Mouse (Mus musculus): ENCODE measurements around the gene Cd19. TPM values are rescaled to one million over a fixed set of nuclear protein-coding genes. Genes with fewer than 3 reads are reported as not detected.

Cd19 gene
- polyA plus RNA-seq, 1 experiment from 2014 or later, result not detected

- Histone ChIP-seq H3K27ac (ENCODE audit: low read depth, low read length) (no peak overlapping the region), H3K4me3 (ENCODE audit: low read depth, low read length) (no peak overlapping the region), H3K9ac (ENCODE audit: low read length) (no peak overlapping the region), H3K4me1 (ENCODE audit: control insufficient read depth, insufficient read depth, low read length) (no peaks in the 10 kb centered on the region), H3K4me2 (no peak overlapping the region), H3K9me3 (ENCODE audit: control insufficient read depth, low read length) (no peaks in the 10 kb centered on the region), H3K36me3 (ENCODE audit: control insufficient read depth, insufficient read depth, low read length) (no peaks in the 10 kb centered on the region), H3K27me3 (ENCODE audit: control insufficient read depth, insufficient read depth, low read length) (no peaks in the 10 kb centered on the region)
- ATAC-seq (ENCODE audit: low FRiP score), result no peak
- no peak for DNase-seq (ENCODE audit: low spot score, missing footprints)
- WGBS, result 88% methylated on average over 17 of the region's 17 CpGs
These were observed 41.9 kb upstream of the Cd19 start for GRCm38 (mm10) chr7:126456382-126457266.

- H3K4me2 ChIP-seq, result no peak overlapping the region
- no peak for DNase-seq (ENCODE audit: low spot score, missing footprints)
- H3K9me3 ChIP-seq (ENCODE audit: control insufficient read depth, low read length), result no peaks in the 10 kb centered on the region
- no peak overlapping the region for H3K27ac ChIP-seq (ENCODE audit: low read depth, low read length)
- no peak for ATAC-seq (ENCODE audit: low FRiP score)
- H3K4me3 ChIP-seq (ENCODE audit: low read depth, low read length), result no peak overlapping the region
- no peaks in the 10 kb centered on the region for H3K27me3 ChIP-seq (ENCODE audit: control insufficient read depth, insufficient read depth, low read length)
- 84% methylated on average over 2 of the region's 2 CpGs for WGBS
- no peaks in the 10 kb centered on the region for H3K36me3 ChIP-seq (ENCODE audit: control insufficient read depth, insufficient read depth, low read length)
- H3K9ac ChIP-seq (ENCODE audit: low read length), result no peak overlapping the region
- H3K4me1 ChIP-seq (ENCODE audit: control insufficient read depth, insufficient read depth, low read length), result no peaks in the 10 kb centered on the region
These were observed 40.6 kb upstream of the Cd19 start for GRCm38 (mm10) chr7:126455242-126455641.

GRCm38 (mm10) chr7:126453861-126454260 is 39.2 kb upstream of the Cd19 start:
- H3K36me3 ChIP-seq (ENCODE audit: control insufficient read depth, insufficient read depth, low read length), result no peaks in the 10 kb centered on the region
- H3K9ac ChIP-seq (ENCODE audit: low read length), result no peak overlapping the region
- H3K4me1 ChIP-seq (ENCODE audit: control insufficient read depth, insufficient read depth, low read length), result no peaks in the 10 kb centered on the region
- no peak for ATAC-seq (ENCODE audit: low FRiP score)
- 86% methylated on average over 7 of the region's 7 CpGs for WGBS
- H3K4me2 ChIP-seq, result no peak overlapping the region
- no peaks in the 10 kb centered on the region for H3K27me3 ChIP-seq (ENCODE audit: control insufficient read depth, insufficient read depth, low read length)
- no peak for DNase-seq (ENCODE audit: low spot score, missing footprints)
- no peaks in the 10 kb centered on the region for H3K9me3 ChIP-seq (ENCODE audit: control insufficient read depth, low read length)
- no peak overlapping the region for H3K27ac ChIP-seq (ENCODE audit: low read depth, low read length)
- H3K4me3 ChIP-seq (ENCODE audit: low read depth, low read length), result no peak overlapping the region

- H3K36me3 ChIP-seq (ENCODE audit: control insufficient read depth, insufficient read depth, low read length), result no peaks in the 10 kb centered on the region
- no peaks in the 10 kb centered on the region for H3K9me3 ChIP-seq (ENCODE audit: control insufficient read depth, low read length)
- H3K4me3 ChIP-seq (ENCODE audit: low read depth, low read length), result no peak overlapping the region
- no peak for DNase-seq (ENCODE audit: low spot score, missing footprints)
- H3K27ac ChIP-seq (ENCODE audit: low read depth, low read length), result no peak overlapping the region
- H3K27me3 ChIP-seq (ENCODE audit: control insufficient read depth, insufficient read depth, low read length), result no peaks in the 10 kb centered on the region
- 86% methylated on average over 3 of the region's 3 CpGs for WGBS
- ATAC-seq (ENCODE audit: low FRiP score), result no peak
- H3K4me1 ChIP-seq (ENCODE audit: control insufficient read depth, insufficient read depth, low read length), result no peaks in the 10 kb centered on the region
- no peak overlapping the region for H3K9ac ChIP-seq (ENCODE audit: low read length)
- no peak overlapping the region for H3K4me2 ChIP-seq
These were observed 37.6 kb upstream of the Cd19 start for GRCm38 (mm10) chr7:126452244-126452643.

GRCm38 (mm10) chr7:126450641-126451040 is 36.0 kb upstream of the Cd19 start:
- Histone ChIP-seq H3K4me2 (no peak overlapping the region), H3K9ac (ENCODE audit: low read length) (no peak overlapping the region), H3K27ac (ENCODE audit: low read depth, low read length) (no peak overlapping the region), H3K9me3 (ENCODE audit: control insufficient read depth, low read length) (no peaks in the 10 kb centered on the region), H3K4me1 (ENCODE audit: control insufficient read depth, insufficient read depth, low read length) (no peaks in the 10 kb centered on the region), H3K27me3 (ENCODE audit: control insufficient read depth, insufficient read depth, low read length) (no peaks in the 10 kb centered on the region), H3K36me3 (ENCODE audit: control insufficient read depth, insufficient read depth, low read length) (no peaks in the 10 kb centered on the region), H3K4me3 (ENCODE audit: low read depth, low read length) (no peak overlapping the region)
- DNase-seq (ENCODE audit: low spot score, missing footprints) (no peak), ATAC-seq (ENCODE audit: low FRiP score) (no peak)
- WGBS, result 90% methylated on average over 6 of the region's 6 CpGs

GRCm38 (mm10) chr7:126449991-126450390 is 35.3 kb upstream of the Cd19 start:
- Histone ChIP-seq H3K9me3 (ENCODE audit: control insufficient read depth, low read length) (no peaks in the 10 kb centered on the region), H3K27me3 (ENCODE audit: control insufficient read depth, insufficient read depth, low read length) (no peaks in the 10 kb centered on the region), H3K36me3 (ENCODE audit: control insufficient read depth, insufficient read depth, low read length) (no peaks in the 10 kb centered on the region; the same call in 1 of the 2 replicates), H3K27ac (ENCODE audit: low read depth, low read length) (no peak overlapping the region), H3K4me2 (no peak overlapping the region), H3K4me3 (ENCODE audit: low read depth, low read length) (no peak overlapping the region), H3K9ac (ENCODE audit: low read length) (no peak overlapping the region), H3K4me1 (ENCODE audit: control insufficient read depth, insufficient read depth, low read length) (no peaks in the 10 kb centered on the region)
- DNase-seq (ENCODE audit: low spot score, missing footprints), result no peak
- no peak for ATAC-seq (ENCODE audit: low FRiP score)
- 91% methylated on average over 18 of the region's 18 CpGs for WGBS

- no peak for ATAC-seq (ENCODE audit: low FRiP score)
- no peak overlapping the region for H3K4me2 ChIP-seq
- 91% methylated on average over 19 of the region's 19 CpGs for WGBS
- no peak for DNase-seq (ENCODE audit: low spot score, missing footprints)
- no peaks in the 10 kb centered on the region for H3K9me3 ChIP-seq (ENCODE audit: control insufficient read depth, low read length)
- H3K9ac ChIP-seq (ENCODE audit: low read length), result no peak overlapping the region
- H3K36me3 ChIP-seq (ENCODE audit: control insufficient read depth, insufficient read depth, low read length), result no peaks in the 10 kb centered on the region; the same call in 1 of the 2 replicates
- no peaks in the 10 kb centered on the region for H3K4me1 ChIP-seq (ENCODE audit: control insufficient read depth, insufficient read depth, low read length)
- no peaks in the 10 kb centered on the region for H3K27me3 ChIP-seq (ENCODE audit: control insufficient read depth, insufficient read depth, low read length)
- no peak overlapping the region for H3K27ac ChIP-seq (ENCODE audit: low read depth, low read length)
- H3K4me3 ChIP-seq (ENCODE audit: low read depth, low read length), result no peak overlapping the region
These were observed 33.8 kb upstream of the Cd19 start for GRCm38 (mm10) chr7:126448481-126448880.

GRCm38 (mm10) chr7:126446217-126446616 is 31.5 kb upstream of the Cd19 start:
- H3K9ac ChIP-seq (ENCODE audit: low read length), result no peak overlapping the region
- 92% methylated on average over 21 of the region's 21 CpGs for WGBS

GRCm38 (mm10) chr7:126445104-126445815 is 30.6 kb upstream of the Cd19 start:
- H3K4me1 ChIP-seq (ENCODE audit: control insufficient read depth, insufficient read depth, low read length), result no peaks in the 10 kb centered on the region
- H3K4me2 ChIP-seq, result no peak overlapping the region
- 93% methylated on average over 15 of the region's 15 CpGs for WGBS
- no peaks in the 10 kb centered on the region; the same call in 1 of the 2 replicates for H3K36me3 ChIP-seq (ENCODE audit: control insufficient read depth, insufficient read depth, low read length)
- H3K4me3 ChIP-seq (ENCODE audit: low read depth, low read length), result no peak overlapping the region
- H3K27ac ChIP-seq (ENCODE audit: low read depth, low read length), result no peak overlapping the region
- DNase-seq (ENCODE audit: low spot score, missing footprints) (no peak), ATAC-seq (ENCODE audit: low FRiP score) (no peak)
- no peaks in the 10 kb centered on the region for H3K9me3 ChIP-seq (ENCODE audit: control insufficient read depth, low read length)
- H3K27me3 ChIP-seq (ENCODE audit: control insufficient read depth, insufficient read depth, low read length), result no peaks in the 10 kb centered on the region
- no peak overlapping the region for H3K9ac ChIP-seq (ENCODE audit: low read length)

More at GRCm38 (mm10) chr7:126446217-126446616, 31.5 kb upstream of the Cd19 start:
- Histone ChIP-seq H3K27ac (ENCODE audit: low read depth, low read length) (no peak overlapping the region), H3K9me3 (ENCODE audit: control insufficient read depth, low read length) (no peaks in the 10 kb centered on the region), H3K4me1 (ENCODE audit: control insufficient read depth, insufficient read depth, low read length) (no peaks in the 10 kb centered on the region), H3K27me3 (ENCODE audit: control insufficient read depth, insufficient read depth, low read length) (no peaks in the 10 kb centered on the region), H3K36me3 (ENCODE audit: control insufficient read depth, insufficient read depth, low read length) (no peaks in the 10 kb centered on the region; the same call in 1 of the 2 replicates), H3K4me3 (ENCODE audit: low read depth, low read length) (no peak overlapping the region), H3K4me2 (no peak overlapping the region)
- no peak for DNase-seq (ENCODE audit: low spot score, missing footprints)
- no peak for ATAC-seq (ENCODE audit: low FRiP score)

Measured in midbrain, embryonic 11.5 days (tissue).